Mouse (Mus musculus): ENCODE measurements around the gene Gm20715. TPM values are rescaled to one million over a fixed set of nuclear protein-coding genes. Genes with fewer than 3 reads are reported as not detected.

Gene Gm20715
- polyA plus RNA-seq, 2 experiments = not detected

GRCm38 (mm10) chr7:6419894-6420293 is 9.8 kb downstream of the Gm20715 start:
- 56% methylated on average over 6 of the region's 6 CpGs for WGBS (ENCODE audit: insufficient replicate concordance)
- ATAC-seq (ENCODE audit: insufficient read depth) (no peak), DNase-seq (ENCODE audit: low read depth in 3 of 3, low spot score in 3 of 3) (no peak)
- Histone ChIP-seq H3K4me1 (replicated peaks; ENCODE audit: control insufficient read depth in 2 of 2, insufficient read depth in 2 of 2, low read length in 1 of 2) (no peaks in the 10 kb centered on the region), H3K27ac (no peak overlapping the region), H3K4me2 (ENCODE audit: low read depth) (no peak overlapping the region), H3K27me3 (ENCODE audit: control insufficient read depth, insufficient read depth, low read length) (no peaks in the 10 kb centered on the region), H3K36me3 (replicated peaks; ENCODE audit: control insufficient read depth, insufficient read depth, low read depth) (no peaks in the 10 kb centered on the region), H3K9ac (replicated peaks) (no peak overlapping the region), H3K9me3 (ENCODE audit: control insufficient read depth, low read length) (no peaks in the 10 kb centered on the region), H3K4me3 (ENCODE audit: insufficient read depth in 1 of 2, low read depth in 2 of 2, low read length in 2 of 2) (no peak overlapping the region)
- TF ChIP-seq CTCF (IDR thresholded peaks at IDR 0.05; ENCODE audit: low read depth) = no peak
- no peak for TF ChIP-seq EP300 (IDR thresholded peaks at IDR 0.05; ENCODE audit: low read depth)

GRCm38 (mm10) chr7:6429381-6429780 is 19.3 kb downstream of the Gm20715 start:
- no peaks in the 10 kb centered on the region; the same call in 1 of the 2 replicates for H3K9me3 ChIP-seq (ENCODE audit: control insufficient read depth, low read length)
- H3K27me3 ChIP-seq (ENCODE audit: control insufficient read depth, insufficient read depth, low read length) = no peaks in the 10 kb centered on the region
- no peak for DNase-seq (ENCODE audit: low read depth in 3 of 3, low spot score in 3 of 3)
- no peaks in the 10 kb centered on the region for H3K4me1 ChIP-seq (replicated peaks; ENCODE audit: control insufficient read depth in 2 of 2, insufficient read depth in 2 of 2, low read length in 1 of 2)
- no peaks in the 10 kb centered on the region for H3K36me3 ChIP-seq (replicated peaks; ENCODE audit: control insufficient read depth, insufficient read depth, low read depth)
- no peak overlapping the region for H3K9ac ChIP-seq (replicated peaks)
- H3K4me3 ChIP-seq (ENCODE audit: insufficient read depth in 1 of 2, low read depth in 2 of 2, low read length in 2 of 2) = no peak overlapping the region
- WGBS (ENCODE audit: insufficient replicate concordance) = 61% methylated on average over 3 of the region's 3 CpGs
- peak; percentile 35 for TF ChIP-seq CTCF (IDR thresholded peaks at IDR 0.05; ENCODE audit: low read depth)
- TF ChIP-seq EP300 (IDR thresholded peaks at IDR 0.05; ENCODE audit: low read depth) = no peak
- no peak overlapping the region for H3K27ac ChIP-seq
- no peak overlapping the region for H3K4me2 ChIP-seq (ENCODE audit: low read depth)
- no peak for ATAC-seq (ENCODE audit: insufficient read depth)

GRCm38 (mm10) chr7:6430342-6430741 is 20.3 kb downstream of the Gm20715 start:
- Histone ChIP-seq H3K4me2 (ENCODE audit: low read depth) (no peak overlapping the region), H3K36me3 (replicated peaks; ENCODE audit: control insufficient read depth, insufficient read depth, low read depth) (no peaks in the 10 kb centered on the region), H3K27me3 (ENCODE audit: control insufficient read depth, insufficient read depth, low read length) (no peaks in the 10 kb centered on the region), H3K27ac (no peak overlapping the region), H3K9me3 (ENCODE audit: control insufficient read depth, low read length) (no peaks in the 10 kb centered on the region; the same call in 1 of the 2 replicates), H3K4me3 (ENCODE audit: insufficient read depth in 1 of 2, low read depth in 2 of 2, low read length in 2 of 2) (no peak overlapping the region), H3K9ac (replicated peaks) (no peak overlapping the region), H3K4me1 (replicated peaks; ENCODE audit: control insufficient read depth in 2 of 2, insufficient read depth in 2 of 2, low read length in 1 of 2) (no peaks in the 10 kb centered on the region)
- TF ChIP-seq CTCF (IDR thresholded peaks at IDR 0.05; ENCODE audit: low read depth) = peak; percentile 80
- no peak for TF ChIP-seq EP300 (IDR thresholded peaks at IDR 0.05; ENCODE audit: low read depth)
- ATAC-seq (ENCODE audit: insufficient read depth) (no peak), DNase-seq (ENCODE audit: low read depth in 3 of 3, low spot score in 3 of 3) (peak in 2 of 3 experiments; percentile 2 to 9)
- WGBS (ENCODE audit: insufficient replicate concordance) = 22% methylated on average over 2 of the region's 2 CpGs

DNA sequence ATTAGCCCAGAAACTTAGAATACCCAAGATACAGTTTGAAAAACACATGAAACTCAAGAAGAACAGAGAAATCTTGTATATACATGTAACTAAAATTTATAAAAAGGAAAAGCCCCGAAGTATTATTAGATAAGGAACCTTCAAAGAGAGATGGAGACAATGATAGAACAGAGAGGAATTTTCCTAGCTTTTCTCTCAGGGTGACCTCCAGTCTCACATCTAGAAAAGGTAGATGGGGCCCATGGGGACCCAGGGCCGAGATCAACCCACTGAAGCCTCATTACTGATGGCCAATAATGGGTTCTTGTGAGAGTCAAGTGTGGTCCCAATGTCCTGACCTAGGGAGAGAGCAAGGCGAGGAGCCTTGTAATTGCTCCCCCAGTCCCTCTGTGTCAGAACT is 28.3 kb downstream of the Gm20715 start, which contains the start of gene Olfr1344:
Olfr1344 (plus strand) TSS at position 301 of the 400 bp plus-strand sequence.
- no peak for DNase-seq (ENCODE audit: low read depth in 3 of 3, low spot score in 3 of 3)
- no peak within 1 kb of the TSS for H3K4me2 ChIP-seq (ENCODE audit: low read depth)
- H3K4me3 ChIP-seq (ENCODE audit: insufficient read depth in 1 of 2, low read depth in 2 of 2, low read length in 2 of 2) = no peak within 1 kb of the TSS
- TF ChIP-seq CTCF (IDR thresholded peaks at IDR 0.05; ENCODE audit: low read depth) (no peak), EP300 (IDR thresholded peaks at IDR 0.05; ENCODE audit: low read depth) (no peak)
- H3K9ac ChIP-seq (replicated peaks) = no peak within 1 kb of the TSS
- H3K4me1 ChIP-seq (replicated peaks; ENCODE audit: control insufficient read depth in 2 of 2, insufficient read depth in 2 of 2, low read length in 1 of 2) = no peaks in the 10 kb centered on the region
- H3K9me3 ChIP-seq (ENCODE audit: control insufficient read depth, low read length) = no peaks in the 10 kb centered on the region
- no peak for ATAC-seq (ENCODE audit: insufficient read depth)
- no peaks in the 10 kb centered on the region for H3K36me3 ChIP-seq (replicated peaks; ENCODE audit: control insufficient read depth, insufficient read depth, low read depth)
- no peaks in the 10 kb centered on the region for H3K27me3 ChIP-seq (ENCODE audit: control insufficient read depth, insufficient read depth, low read length)
- no peak within 1 kb of the TSS for H3K27ac ChIP-seq
- WGBS (ENCODE audit: insufficient replicate concordance) = 39% methylated on average over 3 of the region's 3 CpGs

DNA sequence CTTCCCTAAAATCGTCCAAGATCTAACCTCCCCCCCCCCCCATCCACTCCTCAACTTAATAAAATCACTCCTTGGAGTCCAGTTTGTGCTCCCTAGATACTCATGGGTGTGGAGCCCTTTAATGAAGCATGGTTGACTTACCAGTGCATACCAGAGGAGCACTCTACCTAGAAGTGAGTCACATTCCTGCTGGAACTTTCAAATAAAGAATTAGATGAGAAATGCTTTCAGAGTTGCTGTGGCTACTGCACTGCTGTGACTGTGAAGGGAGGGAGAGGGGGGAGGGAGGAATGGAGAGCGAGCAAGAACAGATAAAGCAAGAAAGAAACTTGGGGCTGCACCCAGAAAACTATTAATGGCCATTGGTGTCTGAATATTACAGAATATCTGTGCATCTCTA is 31.1 kb downstream of the Gm20715 start:
- no peak overlapping the region for H3K27ac ChIP-seq
- no peak overlapping the region for H3K9ac ChIP-seq (replicated peaks)
- no peak overlapping the region for H3K4me2 ChIP-seq (ENCODE audit: low read depth)
- DNase-seq (ENCODE audit: low read depth in 3 of 3, low spot score in 3 of 3) (no peak), ATAC-seq (ENCODE audit: insufficient read depth) (no peak)
- no peaks in the 10 kb centered on the region for H3K36me3 ChIP-seq (replicated peaks; ENCODE audit: control insufficient read depth, insufficient read depth, low read depth)
- no peaks in the 10 kb centered on the region for H3K4me1 ChIP-seq (replicated peaks; ENCODE audit: control insufficient read depth in 2 of 2, insufficient read depth in 2 of 2, low read length in 1 of 2)
- no peaks in the 10 kb centered on the region for H3K27me3 ChIP-seq (ENCODE audit: control insufficient read depth, insufficient read depth, low read length)
- no peaks in the 10 kb centered on the region for H3K9me3 ChIP-seq (ENCODE audit: control insufficient read depth, low read length)
- H3K4me3 ChIP-seq (ENCODE audit: insufficient read depth in 1 of 2, low read depth in 2 of 2, low read length in 2 of 2) = no peak overlapping the region
- TF ChIP-seq EP300 (IDR thresholded peaks at IDR 0.05; ENCODE audit: low read depth) (no peak), CTCF (IDR thresholded peaks at IDR 0.05; ENCODE audit: low read depth) (no peak)
- WGBS (ENCODE audit: insufficient replicate concordance) = 51% methylated on average over 2 of the region's 2 CpGs

Measured in liver, embryonic 14.5 days (tissue).